Mouse (Mus musculus) c-Kit-positive CD71-positive TER-119-positive erythroid progenitor cells, embryonic 14.5 days (primary cell): ENCODE results near the gene Syk.
A peak's percentile ranks its signal among the peaks of the same experiment; 100 is the strongest.

Experiments
- DNase-seq: peaks from one replicate; pipeline ENCODE4 v3.0.0-alpha.2; 2013; ENCODE audit warnings: low spot score

Syk gene

GRCm38 (mm10) chr13:52600015-52600643 lies 17.2 kb downstream of the Syk start:
- DNase-seq: no peak

- no peak for DNase-seq
These were observed 19.8 kb downstream of the Syk start for GRCm38 (mm10) chr13:52602752-52603151.

GRCm38 (mm10) chr13:52603704-52604349 lies 20.9 kb downstream of the Syk start:
- no peak for DNase-seq

GRCm38 (mm10) chr13:52605006-52605405 lies 22.0 kb downstream of the Syk start:
- no peak for DNase-seq

- no peak for DNase-seq
These were observed 22.9 kb downstream of the Syk start for GRCm38 (mm10) chr13:52605911-52606310.

GRCm38 (mm10) chr13:52606656-52607275 lies 23.8 kb downstream of the Syk start:
- no peak for DNase-seq

GRCm38 (mm10) chr13:52607964-52608363 lies 25.0 kb downstream of the Syk start:
- DNase-seq: no peak

GRCm38 (mm10) chr13:52610463-52610862 lies 27.5 kb downstream of the Syk start:
- no peak for DNase-seq

GRCm38 (mm10) chr13:52613266-52613665 lies 30.3 kb downstream of the Syk start:
- DNase-seq: peak; percentile 35

GRCm38 (mm10) chr13:52615085-52615484 lies 32.1 kb downstream of the Syk start:
- DNase-seq: peak; percentile 14

GRCm38 (mm10) chr13:52617096-52617714 lies 34.2 kb downstream of the Syk start:
- no peak for DNase-seq

- no peak for DNase-seq
These were observed 35.6 kb downstream of the Syk start for GRCm38 (mm10) chr13:52618592-52618991.

- no peak for DNase-seq
These were observed 36.5 kb downstream of the Syk start for GRCm38 (mm10) chr13:52619482-52619881.

- DNase-seq: peak; percentile 58
These were observed 41.1 kb downstream of the Syk start for GRCm38 (mm10) chr13:52624038-52624437.

- no peak for DNase-seq
These were observed 45.6 kb downstream of the Syk start for GRCm38 (mm10) chr13:52628602-52629001.

- no peak for DNase-seq
These were observed 48.7 kb downstream of the Syk start for GRCm38 (mm10) chr13:52631624-52632023.

GRCm38 (mm10) chr13:52635484-52635883 lies 52.5 kb downstream of the Syk start:
- DNase-seq: no peak

- DNase-seq: no peak
These were observed 53.3 kb downstream of the Syk start for GRCm38 (mm10) chr13:52636176-52636748.

- DNase-seq: no peak
These were observed 63.6 kb downstream of the Syk start for GRCm38 (mm10) chr13:52646566-52646965.

- DNase-seq: no peak
These were observed 65.2 kb downstream of the Syk start for GRCm38 (mm10) chr13:52647996-52648712.

GRCm38 (mm10) chr13:52649791-52650418 lies 66.9 kb downstream of the Syk start:
- no peak for DNase-seq
